Mouse (Mus musculus): Measurements from ENCODE around the gene Csrp1.

DNA sequence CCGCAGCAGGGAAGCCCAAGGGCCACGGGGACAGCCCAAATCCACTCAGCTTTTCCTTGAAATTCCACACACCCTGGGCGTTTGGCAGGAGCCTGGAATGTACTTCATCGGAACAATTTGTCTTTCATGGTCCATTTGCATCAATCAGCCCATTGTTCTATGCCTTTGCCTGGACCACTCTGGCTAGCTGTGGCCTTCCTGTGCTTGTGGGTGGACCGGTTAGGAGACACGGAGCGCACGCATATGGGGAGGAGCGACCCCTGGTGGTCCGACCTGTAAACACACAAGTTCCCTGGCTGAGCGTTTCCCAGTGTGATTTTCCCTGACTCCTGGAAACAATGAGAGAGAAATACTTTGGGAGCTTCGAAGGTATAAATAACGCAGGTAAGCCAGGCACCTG lies 61.4 kb downstream of the Csrp1 start:
- TF ChIP-seq CTCF (IDR thresholded peaks at IDR 0.05; ENCODE audit: low read depth) (peak; percentile 94), EP300 (IDR thresholded peaks at IDR 0.05; ENCODE audit: low read depth) (0 out of 2 replicates have a peak, but pooled peaks have one; percentile 46)
